Mouse (Mus musculus) fat pad, adult 2 months (tissue): ENCODE measurements around the gene Foxa3.

Experiments used
- DNase-seq: peaks from one replicate; pipeline ENCODE4 v3.0.0-alpha.2; 2011; ENCODE audit warnings: low read depth, low spot score; ENCODE audit errors: extremely low read depth

Gene Foxa3

DNA sequence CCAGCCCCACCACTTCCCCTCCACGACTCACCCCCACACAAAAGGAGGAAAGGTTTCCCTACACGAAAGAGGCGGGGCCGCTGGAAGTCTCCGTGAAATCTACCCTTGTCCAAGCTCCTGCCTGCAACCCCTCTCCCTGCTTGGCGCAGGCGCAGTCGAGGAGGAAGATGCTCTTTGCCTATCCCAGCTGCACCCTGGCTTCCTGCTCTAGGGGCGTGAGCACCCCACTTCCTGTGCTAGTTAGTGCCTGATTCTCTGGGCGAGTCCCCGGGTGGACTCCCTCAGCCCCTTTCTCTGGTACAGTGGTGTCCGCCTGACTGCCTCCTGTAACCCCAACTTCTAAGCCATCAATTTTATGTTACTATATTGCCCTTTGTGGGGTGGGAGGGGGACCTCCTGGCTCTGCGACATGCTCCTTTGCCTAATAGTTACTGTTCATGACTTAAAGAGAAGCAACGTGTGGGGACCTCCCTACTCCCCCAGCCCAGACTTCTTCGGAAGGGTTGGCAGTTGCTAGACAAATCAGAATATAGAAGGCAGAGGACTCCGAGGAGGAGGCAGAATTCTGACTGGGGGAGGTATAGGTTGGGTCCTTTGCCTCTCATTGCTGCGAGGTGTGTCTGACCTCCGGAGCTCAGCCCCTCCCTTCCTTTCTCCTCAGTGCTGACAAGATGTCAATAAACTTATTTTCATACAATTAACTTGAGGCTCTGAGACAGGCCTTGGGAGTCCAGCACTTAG is 22.1 kb downstream of the Foxa3 start:
- DNase-seq, result no peak

DNA sequence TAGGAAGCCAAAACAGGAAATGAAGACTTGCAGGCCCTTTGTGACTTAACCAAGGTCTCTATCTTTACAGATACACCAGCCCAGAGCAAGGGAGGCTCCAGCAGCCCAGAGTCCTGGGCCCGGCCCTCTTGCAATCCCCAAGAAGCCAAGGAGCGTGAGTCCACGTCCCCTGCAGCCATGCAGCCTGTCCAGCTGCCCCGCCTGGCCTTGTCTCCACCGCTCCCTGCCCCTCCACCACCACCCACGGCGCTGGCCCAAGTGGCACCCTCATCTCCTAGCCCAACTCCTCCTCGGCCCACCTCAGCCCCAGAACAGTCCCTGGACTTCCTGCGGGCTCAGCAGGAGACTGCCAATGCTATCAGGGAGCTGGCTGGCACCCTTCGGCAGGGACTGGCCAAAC is 22.9 kb downstream of the Foxa3 start:
- DNase-seq, result no peak

DNA sequence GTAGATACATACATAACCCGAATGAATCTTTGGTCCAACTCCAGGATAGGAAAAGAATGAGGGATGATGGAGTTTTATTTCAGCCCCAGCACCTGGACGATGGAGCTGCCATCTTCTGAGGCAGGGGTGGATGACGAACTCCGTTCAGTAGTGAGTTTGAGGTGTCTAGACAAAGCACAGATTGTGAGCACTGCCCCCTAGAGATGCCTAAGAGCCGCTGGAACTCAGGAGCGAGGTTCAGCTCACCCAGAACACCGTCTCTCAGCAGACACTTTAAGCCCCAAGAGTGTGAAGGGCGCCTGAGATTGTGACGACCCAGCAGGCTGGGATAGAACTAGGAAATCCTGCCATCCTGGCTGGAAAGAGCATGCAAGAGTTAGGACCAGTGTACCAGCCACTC is 24.5 kb downstream of the Foxa3 start:
- DNase-seq, result no peak

DNA sequence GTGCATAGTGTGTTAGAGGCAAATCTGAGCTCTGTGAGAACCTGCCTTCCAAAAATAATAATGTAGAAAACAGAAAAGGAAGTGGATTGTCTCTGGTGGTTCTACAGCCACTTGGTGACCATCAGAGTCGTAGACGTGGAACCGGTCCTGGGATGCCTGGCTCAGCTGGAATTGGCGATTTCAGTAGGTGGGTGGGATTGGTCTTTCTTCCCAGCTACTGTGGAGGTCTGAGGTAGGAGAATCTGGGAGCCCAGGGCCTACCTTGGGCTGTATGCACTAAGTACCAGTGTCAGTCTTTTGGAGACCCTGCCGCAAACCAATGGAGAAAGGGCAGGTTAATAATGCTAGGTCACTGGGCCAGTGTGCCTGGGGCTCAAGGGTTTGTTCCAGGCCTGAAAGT is 30.3 kb downstream of the Foxa3 start:
- DNase-seq, result no peak

DNA sequence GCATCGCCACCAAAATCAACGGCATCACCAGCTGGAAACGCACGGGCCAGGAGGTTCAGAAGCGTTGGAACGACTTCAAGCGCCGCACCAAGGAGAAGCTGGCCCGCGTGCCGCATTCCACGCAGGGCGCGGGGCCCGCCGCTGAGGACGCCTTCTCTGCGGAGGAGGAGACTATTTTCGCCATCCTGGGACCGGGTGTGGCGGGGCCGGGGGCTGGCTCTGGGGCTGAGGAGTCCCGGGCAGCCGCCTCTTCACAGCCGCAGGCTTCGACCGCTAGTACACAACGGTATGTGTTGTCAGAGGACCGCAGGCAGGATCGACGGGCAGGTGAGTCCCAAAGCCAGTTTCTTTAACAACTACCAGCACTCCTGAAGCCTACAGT is 31.1 kb downstream of the Foxa3 start:
- DNase-seq, result no peak

DNA sequence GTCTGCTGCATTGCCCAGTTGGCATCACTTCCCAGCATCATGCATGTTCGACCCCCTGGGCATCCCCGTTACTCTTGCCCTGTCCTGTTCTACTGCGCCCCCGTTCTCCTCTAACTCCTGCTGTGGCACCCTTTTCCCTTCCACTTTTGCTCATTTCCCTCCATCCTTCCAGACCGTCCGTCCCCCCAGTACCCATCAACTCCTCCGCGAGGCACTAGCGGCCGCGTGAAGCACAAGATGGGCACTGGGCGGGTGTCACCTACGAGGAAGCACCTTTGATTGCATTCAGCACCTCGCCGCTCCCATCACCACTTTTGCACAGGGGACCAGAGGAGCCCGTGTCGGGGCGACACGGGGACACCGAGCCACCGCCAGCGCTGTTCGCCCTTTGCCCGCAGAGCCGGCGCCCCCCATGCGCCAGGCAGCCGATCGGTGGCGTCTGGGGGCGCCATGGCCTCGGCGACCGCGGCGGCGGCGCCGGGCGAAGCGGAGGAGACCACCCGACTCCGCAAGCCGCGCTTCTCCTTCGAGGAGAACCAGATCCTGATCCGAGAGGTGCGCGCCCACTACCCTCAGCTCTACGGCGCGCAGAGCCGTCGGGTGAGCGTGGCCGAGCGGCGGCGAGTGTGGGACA is 31.6 kb downstream of the Foxa3 start:
- DNase-seq, result no peak

DNA sequence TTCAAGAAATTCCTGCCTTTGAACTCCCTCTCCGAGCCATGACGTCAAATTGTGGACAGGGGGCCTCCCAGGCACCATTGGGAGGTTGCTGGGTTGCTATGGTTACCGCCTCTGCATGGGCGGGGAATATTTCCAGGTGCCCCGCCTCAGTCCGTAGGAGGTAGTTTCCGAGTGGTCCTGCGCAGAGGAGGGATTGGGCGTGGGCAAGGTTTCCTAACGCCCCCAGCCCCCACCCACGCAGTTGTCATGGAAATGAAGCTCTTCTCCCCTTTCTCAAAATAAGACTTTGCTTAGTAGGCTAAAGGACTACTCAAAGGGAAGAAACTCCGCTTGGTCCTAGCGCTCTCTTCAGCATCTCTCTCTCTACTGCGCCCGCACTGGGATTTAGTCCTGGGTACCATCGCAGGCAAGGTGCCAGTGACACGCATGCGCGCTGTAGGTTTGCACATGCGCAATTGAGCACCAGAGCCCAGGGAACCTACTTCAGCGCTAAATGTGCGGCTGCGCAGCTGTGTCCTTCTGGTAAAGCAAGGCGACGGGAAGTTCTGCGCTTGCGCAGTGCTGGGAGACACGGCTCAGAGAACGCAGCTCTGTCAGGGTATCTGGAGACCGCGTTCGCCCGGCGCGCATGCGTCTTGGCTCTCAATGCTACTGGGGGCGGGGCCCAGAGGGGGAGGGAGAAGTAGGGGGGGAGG is 32.6 kb downstream of the Foxa3 start, which contains the start of gene Mypop:
TSS of gene Mypop (plus strand) at position 645 of the 695 bp plus-strand sequence.
- DNase-seq, result peak; percentile 76

DNA sequence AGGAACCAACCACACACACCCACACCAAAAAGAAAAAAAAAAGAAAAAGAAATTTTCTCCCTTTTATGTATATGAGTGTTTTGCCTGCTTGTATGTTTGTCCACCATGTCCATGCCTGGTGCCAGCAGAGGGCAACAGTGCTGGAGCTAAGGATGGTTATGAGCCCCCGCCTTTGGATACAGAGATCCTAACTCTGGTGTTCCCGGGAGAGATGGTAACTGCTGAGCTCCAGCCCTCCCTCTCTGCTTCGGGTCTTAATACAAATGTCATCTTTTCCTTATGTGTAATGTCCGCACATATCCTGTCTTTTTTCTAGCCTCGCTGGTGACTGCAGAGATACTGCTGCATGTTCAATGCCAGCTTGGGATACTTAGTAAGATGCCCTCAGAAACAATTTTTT is 33.3 kb downstream of the Foxa3 start:
- no peak for DNase-seq

DNA sequence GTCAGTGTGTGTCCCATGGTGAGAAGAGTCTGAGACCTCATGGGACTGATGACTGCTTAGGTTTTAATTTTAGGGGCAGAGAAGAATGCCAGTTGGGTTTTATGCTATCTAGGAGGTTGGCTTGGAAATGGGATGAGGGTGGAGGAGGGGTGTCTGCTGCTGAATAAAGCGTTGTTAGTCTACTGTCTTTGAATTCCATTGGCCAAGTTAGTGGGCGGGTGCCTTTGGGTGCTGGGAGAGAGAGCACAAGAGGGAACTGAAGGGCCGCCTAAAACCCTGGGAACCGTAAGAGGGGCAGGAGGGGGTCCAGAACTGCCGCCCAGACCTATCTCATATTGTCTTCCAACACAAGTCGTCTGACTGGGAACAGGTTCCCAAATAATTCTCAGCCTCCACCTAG is 34.6 kb downstream of the Foxa3 start:
- no peak for DNase-seq

DNA sequence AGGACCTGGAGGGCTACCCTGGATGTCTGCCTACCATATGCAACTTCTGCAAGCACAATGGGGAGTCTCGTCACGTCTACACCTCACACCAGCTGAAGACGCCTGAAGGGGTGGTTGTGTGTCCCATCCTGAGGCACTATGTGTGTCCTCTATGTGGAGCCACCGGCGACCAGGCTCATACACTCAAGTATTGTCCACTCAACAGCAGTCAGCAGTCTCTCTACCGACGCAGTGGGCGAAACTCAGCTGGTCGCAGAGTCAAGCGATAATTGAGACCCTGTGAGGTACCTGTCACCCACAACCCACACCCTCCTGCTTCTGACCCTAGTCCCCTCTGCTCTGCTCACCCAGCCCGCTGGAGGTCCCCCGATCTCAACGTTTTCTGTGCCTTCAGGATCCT is 35.6 kb downstream of the Foxa3 start:
- no peak for DNase-seq

DNA sequence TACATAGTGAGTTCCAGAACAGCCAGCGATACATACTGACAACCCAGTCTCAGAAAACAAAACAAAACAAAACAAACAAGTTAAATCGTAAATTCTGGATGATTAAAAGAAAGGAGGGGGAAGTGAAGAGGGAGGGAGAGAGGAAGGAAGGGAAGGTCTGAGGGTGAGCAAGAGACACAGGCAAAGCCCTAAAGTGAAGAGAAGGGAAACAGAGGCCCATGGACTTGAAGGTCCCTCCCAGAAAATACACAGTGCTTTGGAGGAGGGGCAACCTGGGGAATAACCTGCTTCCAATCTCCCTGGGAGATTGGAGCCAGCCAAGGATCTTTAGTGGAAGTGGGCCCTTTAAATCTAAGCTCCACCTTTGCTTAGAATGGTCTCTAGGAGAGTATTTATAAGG is 36.2 kb downstream of the Foxa3 start, which contains the start of gene Nanos2:
TSS of gene Nanos2 (plus strand) at position 301 of the 400 bp plus-strand sequence.
- no peak for DNase-seq

DNA sequence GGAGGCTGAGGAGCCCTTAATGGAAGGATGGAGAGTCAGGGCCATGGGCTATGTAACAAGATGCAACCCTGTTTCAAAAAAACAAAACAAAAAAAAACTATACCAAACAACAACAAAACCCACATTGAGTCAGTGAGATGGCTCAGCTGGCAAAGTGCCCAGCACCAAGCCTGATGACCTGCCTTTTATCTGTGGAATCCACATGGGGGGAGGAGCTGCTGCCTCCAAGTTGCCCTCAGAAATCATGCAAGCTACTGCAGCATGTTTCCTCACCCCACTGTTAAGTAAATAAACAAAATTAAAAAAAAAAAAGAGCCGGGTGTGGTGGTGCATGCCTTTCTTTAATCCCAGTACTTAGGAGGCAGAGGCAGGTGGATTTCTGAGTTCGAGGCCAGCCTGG is 36.8 kb downstream of the Foxa3 start:
- DNase-seq, result no peak

DNA sequence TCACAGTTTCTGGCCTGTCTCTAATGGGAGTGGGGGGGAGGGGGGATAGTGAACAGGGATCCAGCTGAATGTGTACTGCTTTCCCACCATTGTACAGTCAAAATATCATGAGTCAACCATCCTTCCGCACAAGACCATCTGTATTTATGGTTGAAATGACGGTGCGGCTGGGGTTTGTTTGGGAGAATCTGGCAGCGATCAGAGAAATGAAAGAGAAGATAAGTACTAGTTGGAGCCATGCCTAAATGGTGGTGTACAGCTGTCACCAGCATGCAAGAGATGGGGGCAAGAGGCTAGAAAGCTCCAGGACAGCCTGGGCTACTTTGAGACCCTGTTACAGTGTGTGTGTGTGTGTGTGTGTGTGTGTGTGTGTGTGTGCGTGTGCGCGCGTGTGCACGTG is 45.0 kb downstream of the Foxa3 start:
- DNase-seq, result no peak

DNA sequence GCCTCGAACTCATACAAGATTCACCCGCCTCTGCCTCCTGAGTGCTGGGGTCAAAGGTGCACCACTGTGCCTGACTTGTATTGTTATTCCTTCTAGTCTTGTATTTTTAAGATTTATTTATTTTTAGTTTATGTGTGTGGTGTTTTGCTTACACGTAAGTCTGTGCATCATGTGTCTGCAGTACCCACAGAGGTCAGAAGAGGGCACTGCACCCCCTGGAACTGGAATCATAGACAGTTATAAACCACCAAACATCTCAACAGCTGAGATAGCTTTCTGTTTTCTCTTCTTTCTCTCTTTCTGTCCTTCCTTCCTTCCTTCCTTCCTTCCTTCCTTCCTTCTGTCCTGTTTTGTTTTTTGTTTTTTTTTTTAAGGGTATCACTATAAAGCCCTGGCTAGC is 52.4 kb downstream of the Foxa3 start:
- DNase-seq, result no peak

DNA sequence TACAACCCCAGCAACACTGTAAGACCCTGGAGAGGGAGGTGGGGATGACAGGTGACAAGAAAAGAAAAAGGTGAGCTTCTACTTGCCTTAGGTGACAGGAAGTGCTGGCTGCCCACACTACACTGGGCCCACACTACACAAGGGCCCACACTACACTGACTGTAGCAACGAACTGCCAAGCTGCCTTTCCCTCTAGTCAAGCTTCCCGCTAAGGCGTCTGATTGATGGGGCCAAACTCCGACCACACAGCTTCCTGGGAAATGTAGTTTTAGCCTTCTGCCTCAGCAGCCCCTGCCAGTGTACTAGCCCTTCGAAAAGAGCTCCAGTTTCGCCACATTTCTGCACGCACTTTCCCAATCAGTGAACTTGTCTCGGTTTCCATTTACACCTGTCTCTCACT is 55.7 kb downstream of the Foxa3 start:
- DNase-seq, result no peak

DNA sequence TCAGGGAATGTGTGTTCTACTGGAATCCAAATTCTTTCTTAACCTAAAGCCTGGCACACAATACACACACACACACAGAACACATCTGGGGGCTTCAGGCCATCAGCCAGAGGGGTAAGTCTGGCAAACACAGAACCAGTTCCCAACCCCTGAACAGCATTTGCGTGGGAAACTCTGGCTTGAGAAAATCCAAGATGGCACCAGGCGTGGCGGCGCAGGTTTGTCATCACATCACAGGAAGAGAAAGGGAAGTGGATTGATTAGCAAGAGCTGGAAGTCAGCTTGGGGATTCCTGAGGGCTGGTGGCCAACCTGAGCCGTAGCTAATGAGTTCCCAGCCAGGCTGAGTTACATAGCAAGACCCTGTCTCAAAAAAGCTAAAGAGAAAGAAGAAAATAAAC is 58.0 kb downstream of the Foxa3 start:
- no peak for DNase-seq

DNA sequence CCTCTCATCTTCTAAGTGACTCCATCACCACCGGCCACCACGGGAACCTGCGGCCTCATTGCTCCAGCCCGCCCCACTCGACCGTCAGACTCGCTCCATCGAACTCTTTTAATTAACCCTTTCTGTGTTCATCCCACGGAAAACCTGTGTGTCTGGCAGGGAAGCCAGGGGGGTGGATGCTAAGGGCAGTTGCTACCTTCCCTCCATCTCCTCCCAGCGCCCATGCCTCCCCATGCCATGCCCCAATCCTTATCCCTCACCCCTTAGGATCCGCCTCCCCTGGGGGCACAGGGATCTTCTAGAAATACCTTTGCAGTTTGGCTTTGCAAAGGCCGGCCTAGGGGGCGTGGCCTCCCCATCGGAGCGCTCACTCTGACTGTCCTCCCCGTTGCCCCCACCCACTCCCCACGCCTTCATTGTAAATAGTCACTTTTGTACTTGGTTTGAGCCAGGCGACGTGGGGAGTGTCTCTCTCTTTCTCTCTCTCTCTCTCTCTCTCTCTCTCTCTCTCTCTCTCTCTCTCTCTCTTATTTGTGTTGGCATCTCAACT is 60.0 kb downstream of the Foxa3 start:
- no peak for DNase-seq
